Mouse (Mus musculus) lung, adult 2 months (tissue): ENCODE measurements around the gene Plscr5.

Experiments
- CTCF ChIP-seq: fragments of 200-500 bp; IDR thresholded peaks from 2 replicates; pipeline ENCODE4 v1.5.1; 2011; ENCODE audit warnings: mild to moderate bottlenecking, low read length, control low read depth; ENCODE audit not compliant: insufficient read depth
- POLR2A ChIP-seq: fragments of 200-500 bp; IDR thresholded peaks from 2 replicates; pipeline ENCODE4 v1.6.1; 2011; ENCODE audit warnings: low read depth, mild to moderate bottlenecking, control low read depth, low read length, borderline replicate concordance; ENCODE audit errors: extremely low read depth

DNA sequence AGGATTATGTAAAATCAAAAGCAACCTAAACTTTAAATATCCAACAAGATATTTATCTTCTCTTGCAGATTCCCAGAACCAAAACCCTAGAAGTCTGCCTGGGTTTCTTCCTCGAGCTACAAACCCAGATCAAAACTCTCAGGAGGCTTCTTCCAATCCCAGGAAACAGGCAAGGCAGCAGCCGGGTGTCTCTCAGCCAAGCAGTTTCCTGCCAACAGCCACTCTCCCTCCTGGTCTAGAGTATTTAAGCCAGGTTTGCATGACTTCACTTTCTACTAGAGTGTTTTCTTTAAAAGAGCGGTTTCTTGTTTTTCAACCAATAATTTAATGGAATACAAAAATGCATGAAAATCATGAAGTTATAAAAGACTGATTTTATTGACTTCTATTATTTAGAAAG is 5.7 kb downstream of the Plscr5 start:
- TF ChIP-seq CTCF: no peak
- TF ChIP-seq POLR2A: no peak
